Mouse (Mus musculus) heart, embryonic 11.5 days (tissue): ENCODE measurements around the gene Enpp3. TPM values are rescaled to one million over a fixed set of nuclear protein-coding genes. Genes with fewer than 3 reads are reported as not detected.

ENCODE experiments used
- ATAC-seq: fragments of 200-750 bp; cut with Nextera tagmentation; replicated peaks from 2 replicates; pipeline ENCODE4 v1.8.0; 2017; ENCODE audit warnings: moderate library complexity; ENCODE audit not compliant: insufficient number of reproducible peaks, low FRiP score, low TSS enrichment
- H3K27ac ChIP-seq: fragments of 300-500 bp; sonication (generic); 2 replicates; pipeline ENCODE4 v1.5.1; 2014; ENCODE audit warnings: mild to moderate bottlenecking, low read depth, low read length
- H3K27me3 ChIP-seq: fragments of 300-500 bp; sonication (generic); 2 replicates; pipeline ENCODE4 v1.6.1; 2014; ENCODE audit warnings: mild to moderate bottlenecking, low read length, mixed read lengths; ENCODE audit not compliant: control insufficient read depth, insufficient read depth
- H3K36me3 ChIP-seq: fragments of 300-500 bp; sonication (generic); 2 replicates; pipeline ENCODE4 v1.6.1; 2014; ENCODE audit warnings: mild to moderate bottlenecking, low read length, moderate library complexity, mixed read lengths; ENCODE audit not compliant: control insufficient read depth, insufficient read depth
- H3K4me1 ChIP-seq: fragments of 300-500 bp; sonication (generic); 2 replicates; pipeline ENCODE4 v1.6.1; 2014; ENCODE audit warnings: low read length; ENCODE audit not compliant: control insufficient read depth, insufficient read depth
- H3K4me2 ChIP-seq: fragments of 300-500 bp; sonication (generic); 2 replicates; pipeline ENCODE4 v1.6.1; 2014; ENCODE audit warnings: mild to moderate bottlenecking, moderate library complexity
- H3K4me3 ChIP-seq: fragments of 300-500 bp; sonication (generic); 2 replicates; pipeline ENCODE4 v1.5.1; 2014; ENCODE audit warnings: low read depth, low read length
- H3K9ac ChIP-seq: fragments of 300-500 bp; sonication (generic); 2 replicates; pipeline ENCODE4 v1.6.1; 2014; ENCODE audit warnings: mild to moderate bottlenecking, low read depth, low read length, moderate library complexity
- H3K9me3 ChIP-seq: fragments of 300-500 bp; sonication (generic); replicated peaks from 2 replicates; pipeline ENCODE4 v1.6.1; 2016; ENCODE audit warnings: low read length; ENCODE audit not compliant: control insufficient read depth
- WGBS: fragments of 180-500 bp; shearing (Covaris S2); extraction: QIAGEN DNeasy Blood & Tissue Kit; methylation state at CpG from one replicate; pipeline ENCODE4 v1.1.7; 2014; ENCODE audit not compliant: insufficient replicate concordance; 5-methylcytosine and 5-hydroxymethylcytosine counted together
- polyA plus RNA-seq: library from polyadenylated mRNA; unstranded; fragments of >200 nt; fragmentation: Nextera tagmentation; extraction: Ambion mirVana; gene quantifications from 2 replicates; pipeline ENCODE4 v1.2.1, GENCODE M21; 2014

The Enpp3 gene
- polyA plus RNA-seq, 1 experiment from 2014 or later: 2.0 TPM

DNA sequence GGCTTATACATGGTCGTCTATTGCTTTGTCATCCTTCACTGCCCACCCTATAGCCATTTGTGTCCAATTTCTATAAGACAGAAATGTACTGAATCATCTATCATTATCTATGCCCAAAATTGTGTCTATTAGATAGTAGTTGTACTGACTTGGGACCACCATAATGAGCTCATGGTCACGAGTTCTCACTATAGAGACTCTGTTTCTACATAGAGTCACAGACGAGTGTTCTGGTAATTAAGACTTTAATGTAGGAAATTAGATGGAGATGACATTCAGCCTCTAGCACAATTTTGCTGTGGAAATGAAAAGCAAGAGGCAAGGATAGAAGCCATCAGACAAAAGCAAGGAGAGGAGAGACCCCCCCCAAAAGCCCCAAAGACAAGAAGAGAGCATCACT lies 78.0 kb downstream of the Enpp3 start:
- no peak for ATAC-seq
- H3K27ac ChIP-seq: no peak overlapping the region
- no peaks in the 10 kb centered on the region for H3K4me1 ChIP-seq
- H3K9ac ChIP-seq: no peak overlapping the region
- H3K4me3 ChIP-seq: no peak overlapping the region
- H3K4me2 ChIP-seq: no peak overlapping the region
- no peaks in the 10 kb centered on the region for H3K36me3 ChIP-seq
- H3K9me3 ChIP-seq: no peaks in the 10 kb centered on the region
- WGBS: 71% methylated on average over 3 of the region's 3 CpGs
- H3K27me3 ChIP-seq: no peaks in the 10 kb centered on the region

DNA sequence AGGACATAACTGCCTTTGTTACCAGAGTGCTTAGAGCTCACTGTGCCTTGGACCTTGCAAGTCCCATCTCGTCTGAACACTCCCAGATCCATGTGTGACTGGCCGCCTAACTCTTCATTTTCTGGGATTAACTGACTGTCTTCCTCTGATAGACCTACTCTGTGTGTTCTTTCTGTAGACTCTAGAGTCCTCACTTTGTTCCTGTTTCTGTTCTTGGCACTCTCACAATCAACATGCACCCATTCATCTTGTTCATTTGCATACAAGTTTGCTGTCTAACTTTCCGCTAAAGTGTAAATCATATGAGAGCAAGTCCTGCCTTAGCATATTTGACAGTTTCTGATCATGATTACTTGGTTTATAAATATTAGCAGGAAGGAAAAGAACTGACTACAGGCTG lies 79.4 kb downstream of the Enpp3 start:
- WGBS: 84% methylated on average over 3 of the region's 3 CpGs
- H3K9ac ChIP-seq: no peak overlapping the region

DNA sequence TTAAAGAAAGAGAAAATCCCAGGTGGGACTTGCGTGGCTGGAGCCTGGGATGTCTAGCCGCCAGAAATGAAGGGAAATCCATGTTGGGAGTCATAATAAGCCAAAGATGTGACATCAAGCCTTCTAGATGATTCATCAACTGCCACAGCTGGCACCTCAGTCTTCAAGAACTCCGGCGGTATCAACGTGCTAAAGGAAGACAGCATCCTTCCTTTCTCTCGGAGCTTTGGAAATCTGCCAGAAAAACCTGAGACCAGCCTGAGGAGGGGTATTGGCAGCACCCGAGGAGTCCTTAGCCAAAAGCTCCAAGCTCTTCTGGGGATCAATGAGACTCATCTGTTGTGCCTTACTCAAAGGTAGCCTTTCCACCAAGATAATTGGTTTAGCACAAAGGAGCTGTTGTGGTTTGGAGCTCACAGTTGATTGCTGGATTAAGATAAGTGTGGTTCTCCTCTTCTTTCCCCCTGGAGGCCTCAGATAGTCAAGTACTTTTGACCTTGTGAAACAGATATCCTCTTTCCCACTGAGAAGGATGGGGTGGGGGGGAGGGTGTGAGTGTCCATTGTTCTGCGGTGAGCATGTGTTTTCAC lies 84.2 kb downstream of the Enpp3 start:
- Histone ChIP-seq H3K4me3 (no peak overlapping the region), H3K4me2 (no peak overlapping the region), H3K36me3 (no peaks in the 10 kb centered on the region), H3K27me3 (no peaks in the 10 kb centered on the region), H3K4me1 (no peaks in the 10 kb centered on the region), H3K9me3 (no peaks in the 10 kb centered on the region), H3K27ac (no peak overlapping the region), H3K9ac (no peak overlapping the region)
- 30% methylated on average over 8 of the region's 8 CpGs for WGBS
- ATAC-seq: no peak

More for the DNA sequence above, 79.4 kb downstream of the Enpp3 start:
- Histone ChIP-seq H3K27ac (no peak overlapping the region), H3K9me3 (no peaks in the 10 kb centered on the region), H3K4me1 (no peaks in the 10 kb centered on the region), H3K4me2 (no peak overlapping the region), H3K4me3 (no peak overlapping the region), H3K27me3 (no peaks in the 10 kb centered on the region), H3K36me3 (no peaks in the 10 kb centered on the region)
- ATAC-seq: no peak

DNA sequence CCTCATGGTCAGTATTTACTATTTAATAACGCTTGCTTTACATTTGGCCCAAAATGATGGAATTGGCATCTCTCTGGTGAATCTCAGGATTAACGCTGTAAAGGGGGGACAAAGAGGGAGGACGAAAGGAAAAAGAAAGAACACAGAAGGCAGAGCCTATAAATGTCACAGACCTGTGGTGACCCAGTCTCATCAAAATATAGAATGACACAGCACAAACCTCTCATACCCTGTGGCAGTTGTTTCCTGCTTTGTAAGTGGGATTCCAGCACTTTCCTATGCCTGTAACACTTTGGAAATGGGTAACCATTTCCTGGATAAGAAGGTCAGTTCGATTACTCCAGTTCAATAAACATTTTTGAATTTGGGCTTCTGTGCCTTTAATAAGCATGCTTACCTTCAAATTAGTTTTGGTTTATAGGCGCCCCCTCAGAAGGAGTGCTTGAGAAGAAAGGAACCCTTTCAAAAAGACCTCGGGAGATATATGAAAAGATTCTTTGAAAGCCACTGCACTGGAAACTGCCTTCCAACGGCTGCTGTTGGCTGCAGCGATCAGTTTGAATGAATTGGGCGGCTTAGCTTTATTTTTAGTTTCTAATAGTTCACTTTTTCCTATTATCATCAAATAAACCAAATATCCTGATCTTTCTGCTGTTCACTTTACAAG lies 87.6 kb downstream of the Enpp3 start:
- no peaks in the 10 kb centered on the region for H3K4me1 ChIP-seq
- no peak for ATAC-seq
- no peaks in the 10 kb centered on the region for H3K9me3 ChIP-seq
- no peak overlapping the region for H3K27ac ChIP-seq
- no peaks in the 10 kb centered on the region for H3K36me3 ChIP-seq
- no peaks in the 10 kb centered on the region for H3K27me3 ChIP-seq
- H3K9ac ChIP-seq: no peak overlapping the region
- peak overlapping the region; percentile 41 for H3K4me3 ChIP-seq
- WGBS: 70% methylated on average over 9 of the region's 9 CpGs
- H3K4me2 ChIP-seq: peak overlapping the region; percentile 58

DNA sequence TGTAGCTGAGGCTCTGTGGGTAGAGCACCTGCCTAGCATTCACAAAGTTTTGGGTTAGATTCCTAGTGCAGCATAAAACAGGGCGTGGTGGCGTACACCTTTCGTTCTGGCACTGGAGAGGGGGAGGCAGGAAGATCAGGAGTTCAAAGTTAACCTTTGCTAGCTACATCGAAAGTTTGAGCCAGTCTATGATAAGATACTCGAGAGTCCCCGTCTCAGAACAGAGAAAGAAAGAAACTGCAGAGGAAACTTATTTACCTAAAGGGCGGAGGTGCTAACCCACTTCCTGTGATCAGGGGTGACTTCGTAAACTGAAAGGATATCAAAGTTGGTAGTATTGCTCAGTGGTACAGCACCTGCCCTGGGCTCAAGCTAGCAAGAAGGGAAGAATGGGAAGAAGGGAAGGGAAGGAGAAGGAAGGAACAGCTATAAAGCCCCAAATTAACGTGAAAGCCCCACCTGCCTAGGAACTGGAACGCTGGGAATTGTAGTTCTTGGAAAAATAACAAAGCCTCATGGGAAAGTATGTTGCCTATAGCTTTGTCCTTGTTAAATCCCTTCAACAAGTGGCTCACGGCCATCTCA lies 88.3 kb downstream of the Enpp3 start:
- WGBS: 34% methylated on average over 11 of the region's 11 CpGs
- H3K9ac ChIP-seq: 0 out of 2 replicates have a peak overlapping the region, but pooled peaks have one; percentile 54

DNA sequence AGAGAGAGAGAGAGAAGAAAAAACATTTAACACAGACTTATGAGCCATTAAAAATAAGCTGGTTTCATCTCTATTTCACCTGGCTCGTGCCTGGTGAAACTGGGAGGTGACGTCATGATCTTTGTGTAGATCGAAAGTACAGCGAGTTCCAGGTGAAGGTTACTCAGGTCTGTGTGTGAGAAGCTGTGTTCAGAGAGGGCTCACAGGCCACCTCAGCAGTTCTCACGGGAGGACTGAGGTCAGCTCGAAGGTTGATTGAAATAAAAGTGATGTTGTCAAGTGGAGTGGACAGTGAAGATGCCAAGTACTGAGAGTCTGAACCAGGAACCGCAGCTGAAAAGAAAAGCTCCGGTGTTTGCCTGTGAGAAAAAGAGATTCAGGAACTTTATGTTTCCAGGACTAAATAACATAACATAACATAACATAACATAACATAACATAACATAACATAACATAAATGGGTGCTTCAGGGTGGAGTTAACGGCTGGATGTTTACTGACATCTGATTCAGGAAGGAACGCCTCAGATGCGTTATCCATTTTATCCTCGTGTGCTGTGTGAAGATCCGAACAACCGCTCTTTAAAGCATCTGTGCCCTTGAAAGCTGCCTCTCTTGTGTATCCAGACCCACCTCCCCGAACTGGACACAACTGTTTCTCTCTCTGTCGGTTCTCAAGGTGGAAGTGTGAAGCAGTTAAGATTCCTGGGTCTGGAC lies 88.9 kb downstream of the Enpp3 start:
- Histone ChIP-seq H3K4me3 (peak overlapping the region; percentile 41), H3K27ac (no peak overlapping the region), H3K9me3 (no peaks in the 10 kb centered on the region), H3K36me3 (no peaks in the 10 kb centered on the region), H3K4me2 (peak overlapping the region; percentile 58), H3K4me1 (no peaks in the 10 kb centered on the region), H3K27me3 (no peaks in the 10 kb centered on the region), H3K9ac (0 out of 2 replicates have a peak overlapping the region, but pooled peaks have one; percentile 54)
- ATAC-seq: no peak
- 63% methylated on average over 16 of the region's 16 CpGs for WGBS

More for the DNA sequence above, 88.3 kb downstream of the Enpp3 start:
- no peaks in the 10 kb centered on the region for H3K36me3 ChIP-seq
- no peak for ATAC-seq
- peak overlapping the region; percentile 41 for H3K4me3 ChIP-seq
- H3K9me3 ChIP-seq: no peaks in the 10 kb centered on the region
- no peaks in the 10 kb centered on the region for H3K27me3 ChIP-seq
- peak overlapping the region; percentile 58 for H3K4me2 ChIP-seq
- no peaks in the 10 kb centered on the region for H3K4me1 ChIP-seq
- H3K27ac ChIP-seq: no peak overlapping the region

DNA sequence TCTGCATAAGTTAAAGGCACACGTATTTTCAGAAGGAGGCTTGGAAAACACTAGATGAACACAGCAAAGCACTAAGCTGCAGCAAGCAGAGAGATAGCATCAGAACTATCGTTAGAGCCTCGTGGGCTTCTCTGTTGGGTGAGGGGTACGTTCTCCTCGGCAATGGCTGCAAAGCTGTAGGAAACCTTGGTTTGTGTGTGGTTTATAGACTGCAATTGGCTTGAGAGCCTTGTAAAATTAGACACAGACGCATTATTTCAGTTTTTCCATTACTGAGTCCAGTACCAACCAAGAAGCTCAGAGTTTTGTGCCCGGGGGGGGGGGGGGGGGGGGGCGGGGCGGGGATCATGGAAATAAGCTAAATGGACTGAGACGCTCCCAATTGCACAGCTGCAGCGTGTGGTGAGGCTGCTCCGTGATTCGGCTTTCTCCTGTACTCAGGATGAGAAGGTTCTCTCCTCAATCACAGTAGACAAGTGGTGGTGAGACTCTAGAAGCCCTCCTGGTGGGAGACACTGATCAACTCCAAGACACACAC lies 99.6 kb downstream of the Enpp3 start:
- H3K9ac ChIP-seq: no peak overlapping the region
- H3K36me3 ChIP-seq: no peaks in the 10 kb centered on the region
- no peak for ATAC-seq
- no peaks in the 10 kb centered on the region for H3K4me1 ChIP-seq
- no peaks in the 10 kb centered on the region for H3K27me3 ChIP-seq
- no peak overlapping the region for H3K4me2 ChIP-seq
- 71% methylated on average over 13 of the region's 13 CpGs for WGBS
- H3K4me3 ChIP-seq: no peak overlapping the region
- no peak overlapping the region for H3K27ac ChIP-seq
- no peaks in the 10 kb centered on the region for H3K9me3 ChIP-seq
